Mouse (Mus musculus): Measurements from ENCODE around the gene Kif26b. TPM values are rescaled to one million over a fixed set of nuclear protein-coding genes. Genes with fewer than 3 reads are reported as not detected.

Kif26b gene
- total RNA-seq, 1 experiment from 2014 or later, result 0.69 TPM

DNA sequence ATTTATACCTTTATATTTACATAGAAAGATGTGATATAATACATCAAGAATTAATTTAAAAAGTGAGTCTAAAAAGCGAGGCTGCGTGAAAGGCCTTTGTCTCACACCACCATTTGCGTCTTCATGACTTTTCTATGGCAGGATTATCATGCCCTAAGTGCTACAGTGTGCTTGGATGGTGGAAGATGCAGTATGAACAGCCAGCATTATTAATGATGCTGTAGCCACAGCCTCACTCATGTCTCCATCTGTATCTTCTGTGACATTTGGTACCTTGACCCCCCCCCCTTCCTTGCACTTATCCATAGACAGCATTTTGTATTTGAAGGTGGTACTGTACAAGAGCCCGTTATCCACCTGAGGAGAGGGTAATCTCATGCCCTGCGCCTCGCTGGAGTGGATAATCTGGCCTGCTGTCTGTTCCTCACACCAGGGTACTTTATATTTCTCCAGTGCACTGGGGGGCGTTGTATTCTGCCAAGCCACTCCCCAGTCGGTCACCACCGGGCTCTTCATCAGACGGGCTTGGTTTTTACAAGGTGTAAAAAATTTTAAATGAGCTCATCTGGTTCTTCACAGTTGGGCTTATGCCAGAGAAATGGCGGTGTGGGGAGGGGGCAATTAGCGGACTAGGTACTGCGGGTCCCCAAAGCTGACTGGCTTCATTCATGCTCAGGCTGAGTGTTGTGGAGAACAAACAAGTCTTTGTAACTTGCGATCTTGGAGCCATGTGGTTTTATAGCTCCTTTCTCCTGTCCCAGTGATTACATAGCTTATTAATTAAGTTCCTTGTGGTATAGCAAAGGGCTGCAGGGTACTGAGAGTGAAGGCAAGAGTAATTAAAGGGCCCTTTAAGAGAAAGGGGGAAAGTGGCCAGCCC is 291.9 kb downstream of the Kif26b start:
- ATAC-seq (replicated peaks; ENCODE audit: low read depth, poor library complexity, severe bottlenecking), result no peak

DNA sequence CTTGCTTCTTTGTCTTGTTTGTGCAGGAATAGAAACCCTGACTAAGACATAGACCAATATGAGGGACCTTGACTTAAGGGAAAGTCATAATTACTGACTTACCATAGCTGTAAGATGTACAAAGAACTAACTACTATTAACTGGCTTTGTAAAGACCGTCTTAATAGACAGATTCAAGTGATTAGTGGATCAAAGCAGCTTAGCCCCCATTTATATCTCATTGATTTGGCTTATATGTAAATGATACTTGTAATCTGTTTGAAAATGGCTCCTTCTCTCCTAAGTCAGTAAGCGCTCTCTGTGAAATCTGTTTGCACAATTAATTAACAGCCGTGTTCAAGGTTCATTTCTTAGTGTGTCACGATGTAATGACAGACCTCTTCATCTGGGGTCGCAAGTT is 295.9 kb downstream of the Kif26b start:
- ATAC-seq (replicated peaks; ENCODE audit: low read depth, poor library complexity, severe bottlenecking), result no peak

DNA sequence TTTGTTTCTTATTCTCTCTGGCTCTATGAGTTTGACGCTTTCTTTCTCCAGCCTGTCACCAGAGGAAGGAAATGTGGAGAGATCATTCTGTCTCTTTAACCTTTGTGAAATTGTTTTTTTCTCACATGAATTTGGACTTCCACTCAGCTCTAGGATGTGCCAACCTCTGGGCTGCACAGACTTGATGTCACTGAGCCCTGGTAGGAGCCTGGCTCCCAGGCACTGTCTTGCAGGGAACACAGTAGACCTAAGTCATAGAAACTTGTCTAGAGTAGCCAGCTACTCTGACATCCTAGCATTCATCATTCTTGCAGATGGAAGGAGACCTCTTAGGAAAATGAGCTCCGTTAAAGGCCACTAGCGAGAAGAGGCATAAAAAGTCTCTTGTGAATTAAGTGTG is 298.3 kb downstream of the Kif26b start:
- ATAC-seq (replicated peaks; ENCODE audit: low read depth, poor library complexity, severe bottlenecking), result no peak

- ATAC-seq (replicated peaks; ENCODE audit: low read depth, poor library complexity, severe bottlenecking), result no peak
Measured at GRCm38 (mm10) chr1:178829456-178829855, 300.5 kb downstream of the Kif26b start.

- no peak for ATAC-seq (replicated peaks; ENCODE audit: low read depth, poor library complexity, severe bottlenecking)
Measured at GRCm38 (mm10) chr1:178832571-178832970, 303.6 kb downstream of the Kif26b start.

GRCm38 (mm10) chr1:178835805-178836204 is 306.9 kb downstream of the Kif26b start:
- no peak for ATAC-seq (replicated peaks; ENCODE audit: low read depth, poor library complexity, severe bottlenecking)

DNA sequence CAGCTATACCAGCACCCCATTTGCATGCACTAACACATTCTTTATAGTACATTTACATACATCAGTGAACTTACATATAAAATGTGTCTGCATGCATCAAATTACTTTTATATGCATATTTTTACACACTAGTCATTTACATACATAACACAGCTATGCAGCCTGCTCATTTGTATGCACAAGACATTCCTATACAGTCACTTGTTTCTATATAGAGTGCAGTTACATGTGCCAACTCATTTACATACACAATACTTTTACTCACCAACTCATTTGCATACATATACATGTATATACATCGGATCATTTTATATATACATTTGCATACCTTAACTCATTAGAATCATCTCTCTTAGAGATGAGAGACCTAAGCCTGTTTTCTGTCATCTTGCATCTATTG is 308.1 kb downstream of the Kif26b start:
- no peak for ATAC-seq (replicated peaks; ENCODE audit: low read depth, poor library complexity, severe bottlenecking)

- no peak for ATAC-seq (replicated peaks; ENCODE audit: low read depth, poor library complexity, severe bottlenecking)
Measured at GRCm38 (mm10) chr1:178838696-178839320, 309.9 kb downstream of the Kif26b start.

GRCm38 (mm10) chr1:178840311-178840710 is 311.4 kb downstream of the Kif26b start:
- peak; percentile 84 for ATAC-seq (replicated peaks; ENCODE audit: low read depth, poor library complexity, severe bottlenecking)

DNA sequence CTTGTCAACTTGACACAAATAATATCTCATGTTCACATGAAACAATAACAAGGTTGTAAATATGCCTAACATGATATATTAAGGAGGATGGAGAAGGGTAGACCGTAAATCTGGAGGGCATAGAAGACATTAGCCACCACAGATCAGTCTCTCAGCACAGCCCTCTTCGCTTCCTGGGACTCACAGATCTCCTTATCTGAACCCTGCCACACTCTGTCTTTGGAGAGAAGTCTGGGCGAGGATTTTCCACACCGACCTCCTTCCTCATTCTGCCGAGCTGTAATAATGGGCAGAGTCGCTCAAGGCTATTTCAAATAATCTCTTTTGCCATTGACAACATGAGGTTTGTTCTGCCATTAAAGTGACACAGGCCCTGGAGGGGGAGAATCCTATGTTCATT is 315.9 kb downstream of the Kif26b start:
- ATAC-seq (replicated peaks; ENCODE audit: low read depth, poor library complexity, severe bottlenecking), result no peak

GRCm38 (mm10) chr1:178847569-178847968 is 318.6 kb downstream of the Kif26b start:
- ATAC-seq (replicated peaks; ENCODE audit: low read depth, poor library complexity, severe bottlenecking), result no peak

- no peak for ATAC-seq (replicated peaks; ENCODE audit: low read depth, poor library complexity, severe bottlenecking)
Measured at GRCm38 (mm10) chr1:178848380-178849106, 319.6 kb downstream of the Kif26b start.

GRCm38 (mm10) chr1:178850569-178850968 is 321.6 kb downstream of the Kif26b start:
- ATAC-seq (replicated peaks; ENCODE audit: low read depth, poor library complexity, severe bottlenecking), result no peak

DNA sequence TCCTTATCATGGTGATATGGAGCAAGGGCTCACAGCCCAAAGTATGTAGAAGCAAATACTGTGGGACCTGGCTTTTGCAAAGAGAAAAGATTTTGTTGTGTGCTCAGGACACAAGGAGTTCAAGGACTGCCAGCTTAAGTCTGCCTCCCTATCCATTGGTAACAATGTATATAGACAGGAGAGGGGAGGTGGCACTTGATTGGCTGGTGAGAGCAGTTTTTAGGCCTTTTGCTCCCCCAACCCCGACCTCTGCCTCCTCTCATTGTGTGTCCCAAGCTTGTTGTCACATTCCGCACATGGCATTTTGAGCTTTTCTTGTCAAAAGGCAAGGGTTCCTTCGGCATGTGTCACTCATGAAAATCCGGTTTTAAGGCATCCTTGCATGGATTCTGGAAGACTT is 326.0 kb downstream of the Kif26b start:
- no peak for ATAC-seq (replicated peaks; ENCODE audit: low read depth, poor library complexity, severe bottlenecking)

DNA sequence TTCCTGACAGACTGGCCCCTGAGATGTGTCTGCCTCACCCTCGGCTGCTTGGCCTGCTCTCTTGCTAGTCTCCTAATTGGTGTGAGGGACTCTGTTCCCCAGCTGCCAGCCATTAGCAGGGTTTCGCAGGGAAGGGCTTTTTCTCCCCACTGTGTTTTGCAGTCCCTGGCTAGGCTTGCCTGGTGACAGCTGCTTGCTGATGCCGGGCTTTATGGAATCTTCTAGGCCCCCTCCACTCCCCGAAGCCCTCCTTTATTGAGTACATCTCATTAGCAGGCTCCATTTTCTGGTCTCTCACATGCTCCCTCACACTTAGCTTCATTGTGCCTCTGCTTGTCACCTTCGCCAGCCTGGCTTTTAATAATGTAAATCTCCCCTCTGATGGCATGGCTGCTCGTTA is 327.0 kb downstream of the Kif26b start:
- ATAC-seq (replicated peaks; ENCODE audit: low read depth, poor library complexity, severe bottlenecking), result no peak

DNA sequence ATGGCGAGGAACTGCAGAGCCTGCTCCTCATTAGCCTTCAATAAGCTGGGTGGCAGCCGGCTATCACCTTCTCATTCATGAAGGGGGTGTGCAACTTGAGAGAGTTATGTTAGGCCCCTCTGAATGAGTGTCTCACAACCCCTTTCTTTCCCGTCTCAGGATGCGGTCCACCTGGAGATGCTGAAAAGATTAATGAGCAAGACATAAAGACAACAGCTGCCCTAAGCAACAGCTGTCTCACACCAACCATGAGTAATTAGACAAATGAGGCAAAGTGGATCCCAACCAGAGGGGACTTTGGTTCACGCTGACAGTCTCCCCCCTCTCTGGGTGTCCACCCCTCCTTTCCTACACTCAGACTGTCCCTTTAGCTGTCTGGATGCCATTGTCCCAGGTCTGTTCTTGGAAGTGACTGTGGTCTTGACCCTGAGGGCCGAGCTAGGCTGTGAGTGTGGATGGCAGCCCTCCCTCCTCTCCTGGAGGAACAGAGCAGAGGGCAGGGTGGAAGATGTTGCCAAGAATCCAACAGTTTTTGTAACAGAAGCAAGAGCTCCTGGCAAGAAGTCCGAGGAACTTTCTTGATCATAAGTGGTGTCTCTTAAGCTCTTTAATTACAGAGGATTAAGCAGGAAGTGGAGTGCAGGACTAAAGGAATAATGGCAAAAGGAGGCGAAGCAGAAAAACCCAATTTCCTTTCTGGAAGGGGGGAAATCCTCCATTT is 331.9 kb downstream of the Kif26b start:
- no peak for ATAC-seq (replicated peaks; ENCODE audit: low read depth, poor library complexity, severe bottlenecking)

GRCm38 (mm10) chr1:178861392-178861762 is 332.5 kb downstream of the Kif26b start:
- no peak for ATAC-seq (replicated peaks; ENCODE audit: low read depth, poor library complexity, severe bottlenecking)

- ATAC-seq (replicated peaks; ENCODE audit: low read depth, poor library complexity, severe bottlenecking), result no peak
Measured at GRCm38 (mm10) chr1:178863756-178864155, 334.8 kb downstream of the Kif26b start.

- no peak for ATAC-seq (replicated peaks; ENCODE audit: low read depth, poor library complexity, severe bottlenecking)
Measured at GRCm38 (mm10) chr1:178864297-178864696, 335.4 kb downstream of the Kif26b start.

GRCm38 (mm10) chr1:178866757-178867156 is 337.8 kb downstream of the Kif26b start:
- ATAC-seq (replicated peaks; ENCODE audit: low read depth, poor library complexity, severe bottlenecking), result peak; percentile 97

Measured in common myeloid progenitor, adult 5-6 weeks (primary cell).